Mouse (Mus musculus) thymus, adult 2 months (tissue): ENCODE results near the gene Rab7b.

Experiments
- CTCF ChIP-seq: fragments of 200-500 bp; IDR thresholded peaks from 2 replicates; pipeline ENCODE4 v1.5.1; 2012; ENCODE audit warnings: mild to moderate bottlenecking, control low read depth, low read length, moderate library complexity, borderline replicate concordance; ENCODE audit not compliant: control insufficient read depth, poor library complexity, insufficient read depth; ENCODE audit errors: extremely low read depth
- POLR2A ChIP-seq: fragments of 200-500 bp; IDR thresholded peaks from 2 replicates; pipeline ENCODE4 v1.6.1; 2012; ENCODE audit warnings: mild to moderate bottlenecking, low read length, control low read depth, moderate library complexity; ENCODE audit not compliant: control insufficient read depth, poor library complexity, insufficient read depth; ENCODE audit errors: extremely low read depth

DNA sequence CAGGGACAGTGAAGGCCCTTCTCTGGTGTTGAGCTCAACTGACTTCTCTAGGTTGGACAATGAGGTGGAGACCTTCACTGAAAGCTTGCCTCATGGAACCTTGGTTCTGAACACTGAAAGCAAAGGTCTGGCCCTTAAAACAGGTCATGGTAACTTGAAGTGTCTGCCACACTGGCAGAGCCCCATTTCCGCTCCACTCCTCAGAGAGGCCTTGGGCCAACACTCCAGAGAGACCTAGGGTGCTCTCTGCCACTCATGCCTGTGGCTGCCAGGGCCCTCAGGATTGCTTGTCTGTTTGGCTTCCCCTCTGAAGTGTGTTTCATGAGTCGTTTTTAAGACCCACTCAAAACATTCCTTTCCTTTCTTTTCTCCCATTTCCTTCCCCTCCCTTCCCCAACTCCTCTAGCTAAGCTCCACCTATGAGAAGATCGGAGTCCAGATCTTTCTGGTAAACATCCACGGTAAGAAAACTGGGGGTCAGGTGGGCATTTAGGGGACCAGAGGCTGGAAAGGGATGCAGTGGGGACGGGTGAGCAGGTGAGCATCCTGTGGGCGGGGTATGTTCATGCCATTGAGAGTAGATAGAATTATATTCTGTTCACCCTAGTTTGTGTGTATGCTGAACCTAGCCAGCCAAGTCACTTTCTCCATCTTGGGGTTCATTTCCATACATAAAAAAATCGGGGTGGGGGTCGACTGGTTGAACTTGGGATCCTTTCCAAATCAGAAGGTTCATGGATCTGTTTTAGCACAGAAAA is 76.3 kb downstream of the Rab7b start:
- TF ChIP-seq POLR2A = no peak
- no peak for TF ChIP-seq CTCF
